Mouse (Mus musculus) limb, embryonic 15.5 days (tissue): ENCODE data around the gene Cebpzos. TPM values are rescaled to one million over a fixed set of nuclear protein-coding genes. Genes with fewer than 3 reads are reported as not detected.

ENCODE experiments used
- ATAC-seq: fragments of 200-750 bp; cut with Nextera tagmentation; 2 replicates; pipeline ENCODE4 v1.8.0; 2017; ENCODE audit warnings: low read depth, moderate TSS enrichment; ENCODE audit not compliant: insufficient number of reproducible peaks, low FRiP score, low TSS enrichment
- H3K27ac ChIP-seq: fragments of 300-500 bp; sonication (generic); 2 replicates; pipeline ENCODE4 v1.5.1; 2015; ENCODE audit warnings: moderate library complexity, mild to moderate bottlenecking, inconsistent platforms
- H3K27me3 ChIP-seq: fragments of 300-500 bp; sonication (generic); 2 replicates; pipeline ENCODE4 v1.6.1; 2015; ENCODE audit warnings: inconsistent platforms
- H3K36me3 ChIP-seq: fragments of 300-500 bp; sonication (generic); 2 replicates; pipeline ENCODE4 v1.6.1; 2015; ENCODE audit warnings: inconsistent platforms
- H3K4me1 ChIP-seq: fragments of 300-500 bp; sonication (generic); 2 replicates; pipeline ENCODE4 v1.6.1; 2015; ENCODE audit warnings: inconsistent platforms
- H3K4me2 ChIP-seq: fragments of 300-500 bp; sonication (generic); 2 replicates; pipeline ENCODE4 v1.6.1; 2015; ENCODE audit warnings: mild to moderate bottlenecking, inconsistent platforms
- H3K4me3 ChIP-seq: fragments of 300-500 bp; sonication (generic); 2 replicates; pipeline ENCODE4 v1.5.1; 2015; ENCODE audit warnings: mild to moderate bottlenecking, inconsistent platforms
- H3K9ac ChIP-seq: fragments of 300-500 bp; sonication (generic); 2 replicates; pipeline ENCODE4 v1.6.1; 2015; ENCODE audit warnings: inconsistent platforms
- H3K9me3 ChIP-seq: fragments of 300-500 bp; sonication (generic); 2 replicates; pipeline ENCODE4 v1.6.1; 2016; ENCODE audit warnings: inconsistent platforms
- WGBS: fragments of 180-500 bp; shearing (Covaris S2); methylation state at CpG from one replicate; pipeline ENCODE4 v1.1.7; 2015; 5-methylcytosine and 5-hydroxymethylcytosine counted together
- polyA plus RNA-seq: library from polyadenylated mRNA; unstranded; fragments of >200 nt; fragmentation: Nextera tagmentation; extraction: Ambion mirVana; gene quantifications from 2 replicates; pipeline ENCODE4 v1.2.1, GENCODE M21; 2015

Cebpzos gene
- polyA plus RNA-seq, 1 experiment from 2014 or later, result 101 TPM

DNA sequence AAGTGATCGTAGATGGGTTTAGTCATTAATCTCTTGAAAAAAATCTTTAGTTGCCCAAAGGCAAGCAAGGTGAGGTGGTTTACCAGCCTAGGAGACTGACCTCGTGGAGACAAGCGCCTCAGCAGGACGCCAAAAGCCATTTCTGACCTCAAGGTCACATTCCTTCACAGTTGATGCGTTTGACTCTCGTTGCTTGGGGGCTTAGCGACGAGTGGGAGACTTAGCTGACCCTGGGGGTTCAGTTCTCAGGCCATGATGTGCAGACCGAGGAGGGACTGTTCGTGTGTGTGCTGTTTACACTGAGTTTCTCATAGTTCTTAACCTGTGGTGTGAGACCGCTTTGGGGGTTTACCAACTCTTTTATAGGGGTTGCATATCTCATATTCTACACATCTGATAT lies 26.3 kb downstream of the Cebpzos start:
- peaks cover 2% of the 10 kb centered on the region; the same call in 1 of the 2 replicates for H3K4me1 ChIP-seq
- no peak overlapping the region for H3K9ac ChIP-seq
- 61% methylated on average over 11 of the region's 11 CpGs for WGBS
- H3K27me3 ChIP-seq, result no peaks in the 10 kb centered on the region
- no peaks in the 10 kb centered on the region for H3K9me3 ChIP-seq
- no peak overlapping the region for H3K27ac ChIP-seq
- H3K4me2 ChIP-seq, result no peak overlapping the region
- H3K36me3 ChIP-seq, result peaks cover 43% of the 10 kb centered on the region
- H3K4me3 ChIP-seq, result no peak overlapping the region
- no peak for ATAC-seq

GRCm38 (mm10) chr17:78951225-78951624 lies 34.9 kb downstream of the Cebpzos start:
- Histone ChIP-seq H3K36me3 (peaks cover 82% of the 10 kb centered on the region), H3K4me1 (no peaks in the 10 kb centered on the region), H3K4me2 (no peak overlapping the region), H3K9ac (no peak overlapping the region), H3K4me3 (no peak overlapping the region), H3K27me3 (no peaks in the 10 kb centered on the region), H3K9me3 (no peaks in the 10 kb centered on the region), H3K27ac (no peak overlapping the region)
- ATAC-seq, result no peak
- WGBS, result 95% methylated on average over 5 of the region's 5 CpGs

DNA sequence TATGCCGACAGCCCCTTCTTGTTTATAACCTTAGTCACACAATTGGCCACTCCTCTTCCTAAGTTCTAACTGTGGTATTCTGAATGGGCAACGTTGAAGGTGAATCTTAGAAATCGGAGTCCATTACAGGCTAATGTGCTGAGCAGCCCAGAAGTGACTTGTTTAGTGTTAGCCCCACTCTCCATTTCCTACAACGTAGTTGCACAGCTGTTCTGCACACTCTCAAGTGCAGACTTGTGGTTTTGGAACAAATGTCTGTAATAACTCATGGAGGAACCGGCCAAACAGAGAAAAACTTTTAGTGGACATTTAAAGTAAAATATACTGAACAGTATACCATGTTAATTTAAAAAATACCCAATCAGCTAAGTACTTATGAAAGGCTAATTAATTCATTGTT lies 35.8 kb downstream of the Cebpzos start:
- H3K9ac ChIP-seq, result no peak overlapping the region
- no peak overlapping the region for H3K4me2 ChIP-seq
- H3K27me3 ChIP-seq, result no peaks in the 10 kb centered on the region
- H3K4me3 ChIP-seq, result no peak overlapping the region
- H3K4me1 ChIP-seq, result no peaks in the 10 kb centered on the region
- H3K27ac ChIP-seq, result no peak overlapping the region
- WGBS, result 84% methylated on average over 5 of the region's 5 CpGs
- H3K9me3 ChIP-seq, result no peaks in the 10 kb centered on the region
- ATAC-seq, result no peak
- H3K36me3 ChIP-seq, result peaks cover 81% of the 10 kb centered on the region

DNA sequence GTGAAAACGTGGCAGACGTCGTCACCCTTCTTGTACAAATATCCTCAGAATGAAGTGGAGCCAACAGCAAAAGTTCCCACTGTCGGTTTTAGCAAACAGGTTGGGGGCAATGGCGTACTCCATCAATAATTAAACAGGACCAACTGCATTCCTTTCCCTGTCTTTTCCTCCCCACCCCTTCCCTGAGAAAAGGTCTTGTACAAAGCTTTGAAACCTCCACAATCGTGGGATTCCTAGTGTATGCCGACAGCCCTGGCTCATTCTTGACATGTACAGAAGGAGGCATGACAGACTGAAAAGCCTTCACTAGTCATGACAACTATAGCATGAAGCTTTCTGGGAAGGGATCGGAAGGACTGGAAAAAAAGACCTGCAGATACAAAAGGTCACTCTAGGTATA lies 36.9 kb downstream of the Cebpzos start:
- Histone ChIP-seq H3K27me3 (no peaks in the 10 kb centered on the region), H3K4me3 (no peak overlapping the region), H3K4me2 (no peak overlapping the region), H3K27ac (no peak overlapping the region), H3K9me3 (no peaks in the 10 kb centered on the region), H3K36me3 (peaks cover 77% of the 10 kb centered on the region), H3K4me1 (no peaks in the 10 kb centered on the region), H3K9ac (no peak overlapping the region)
- WGBS, result 71% methylated on average over 8 of the region's 8 CpGs
- no peak for ATAC-seq

GRCm38 (mm10) chr17:78959473-78959872 lies 43.2 kb downstream of the Cebpzos start:
- ATAC-seq, result no peak
- no peak overlapping the region for H3K4me2 ChIP-seq
- H3K36me3 ChIP-seq, result peaks cover 74% of the 10 kb centered on the region
- no peaks in the 10 kb centered on the region for H3K9me3 ChIP-seq
- WGBS, result 64% methylated on average over 6 of the region's 6 CpGs
- H3K4me3 ChIP-seq, result no peak overlapping the region
- H3K9ac ChIP-seq, result no peak overlapping the region
- H3K27me3 ChIP-seq, result no peaks in the 10 kb centered on the region
- H3K4me1 ChIP-seq, result no peaks in the 10 kb centered on the region
- no peak overlapping the region for H3K27ac ChIP-seq

DNA sequence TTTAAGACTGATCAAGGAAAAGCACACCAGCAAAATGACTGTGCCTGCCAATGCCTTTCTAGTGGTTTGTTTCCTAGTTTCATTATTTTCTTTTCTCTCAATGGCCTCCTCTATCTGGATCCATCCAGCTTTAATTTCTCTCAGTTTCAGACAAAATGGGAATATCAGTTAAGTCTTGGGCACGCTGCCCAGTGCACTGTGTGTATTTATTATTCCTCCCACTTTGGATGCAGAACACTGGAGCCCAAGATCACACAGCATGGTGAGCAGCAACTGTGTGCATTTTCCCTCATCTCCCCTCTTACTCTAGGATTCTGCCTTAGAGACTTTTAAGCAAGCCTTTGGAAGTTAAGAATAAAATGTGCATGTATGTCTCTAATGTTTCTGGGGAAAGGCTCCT lies 48.1 kb downstream of the Cebpzos start:
- no peak overlapping the region for H3K4me3 ChIP-seq
- peaks cover 60% of the 10 kb centered on the region for H3K36me3 ChIP-seq
- no peak overlapping the region for H3K9ac ChIP-seq
- H3K9me3 ChIP-seq, result no peaks in the 10 kb centered on the region
- WGBS, result 88% methylated on average over 1 of the region's 1 CpGs
- no peak overlapping the region for H3K4me2 ChIP-seq
- no peak for ATAC-seq
- no peaks in the 10 kb centered on the region for H3K27me3 ChIP-seq
- H3K27ac ChIP-seq, result no peak overlapping the region
- H3K4me1 ChIP-seq, result no peaks in the 10 kb centered on the region

- Histone ChIP-seq H3K27ac (no peak overlapping the region), H3K27me3 (no peaks in the 10 kb centered on the region), H3K9ac (no peak overlapping the region), H3K4me3 (no peak overlapping the region), H3K4me1 (no peaks in the 10 kb centered on the region), H3K36me3 (peaks cover 52% of the 10 kb centered on the region), H3K4me2 (no peak overlapping the region), H3K9me3 (no peaks in the 10 kb centered on the region)
- no peak for ATAC-seq
- WGBS, result 91% methylated on average over 11 of the region's 11 CpGs
Measured at GRCm38 (mm10) chr17:78966092-78966883, 50.0 kb downstream of the Cebpzos start.

GRCm38 (mm10) chr17:78968500-78968899 lies 52.2 kb downstream of the Cebpzos start:
- H3K4me2 ChIP-seq, result no peak overlapping the region
- 76% methylated on average over 3 of the region's 3 CpGs for WGBS
- H3K27ac ChIP-seq, result no peak overlapping the region
- H3K9ac ChIP-seq, result no peak overlapping the region
- H3K27me3 ChIP-seq, result no peaks in the 10 kb centered on the region
- peaks cover 41% of the 10 kb centered on the region for H3K36me3 ChIP-seq
- H3K4me1 ChIP-seq, result no peaks in the 10 kb centered on the region
- ATAC-seq, result no peak
- no peaks in the 10 kb centered on the region for H3K9me3 ChIP-seq
- H3K4me3 ChIP-seq, result no peak overlapping the region

Other genes with a start within 250 kb of the Cebpzos start
- gene Strn, start 179.3 kb upstream of the Cebpzos start, polyA plus RNA-seq, result 5.0 and 5.4 TPM in 2 replicates
- gene Heatr5b, start 81.1 kb upstream of the Cebpzos start, polyA plus RNA-seq, result 10.1 and 12.0 TPM in 2 replicates
- gene Gpatch11, start 80.9 kb upstream of the Cebpzos start, polyA plus RNA-seq, result 45.1 and 48.6 TPM in 2 replicates
- 10.1 and 13.2 TPM in 2 replicates for gene Eif2ak2, start 33.9 kb upstream of the Cebpzos start, polyA plus RNA-seq
- gene Sult6b1, start 9.5 kb upstream of the Cebpzos start, polyA plus RNA-seq, result 0.22 TPM in 1 of 2 replicates, not detected in the other
- 40.6 and 61.9 TPM in 2 replicates for gene Cebpz, start 20.6 kb downstream of the Cebpzos start, polyA plus RNA-seq
- 50.5 and 52.4 TPM in 2 replicates for gene Ndufaf7, start 20.6 kb downstream of the Cebpzos start, polyA plus RNA-seq
- gene Prkd3, start 104.3 kb downstream of the Cebpzos start, polyA plus RNA-seq, result 33.4 and 35.9 TPM in 2 replicates
- gene Qpct, start 135.4 kb downstream of the Cebpzos start, polyA plus RNA-seq, result 14.6 and 15.6 TPM in 2 replicates